Mouse (Mus musculus): Measurements from ENCODE around the gene Scgb1a1. TPM values are rescaled to one million over a fixed set of nuclear protein-coding genes. Genes with fewer than 3 reads are reported as not detected.

Gene Scgb1a1
- polyA plus RNA-seq, 1 experiment, result not detected

- Histone ChIP-seq H3K79me2 (ENCODE audit: control insufficient read depth, insufficient read depth) (no peaks in the 10 kb centered on the region), H3K36me3 (ENCODE audit: control insufficient read depth, insufficient read depth) (no peaks in the 10 kb centered on the region), H3ac (ENCODE audit: control insufficient read depth, insufficient read length) (no peak overlapping the region), H3K27me3 (ENCODE audit: control insufficient read depth, insufficient read depth, insufficient read length) (no peaks in the 10 kb centered on the region), H3K4me2 (ENCODE audit: low read depth) (no peak overlapping the region), H3K4me3 (no peak overlapping the region)
- no peak for TF ChIP-seq MAX (IDR thresholded peaks at IDR 0.05; ENCODE audit: low read depth)
- no peak for TF ChIP-seq MYOG (IDR thresholded peaks at IDR 0.05; ENCODE audit: control insufficient read depth in 1 of 3, insufficient read depth in 1 of 3, insufficient read length in 2 of 3, low read depth in 2 of 3)
- TF ChIP-seq E2F4 (IDR thresholded peaks at IDR 0.05; ENCODE audit: insufficient read depth), result no peak
- no peak for TF ChIP-seq TCF12 (IDR thresholded peaks at IDR 0.05; ENCODE audit: insufficient read depth, poor library complexity, severe bottlenecking)
- TF ChIP-seq POLR2A (IDR thresholded peaks at IDR 0.05; ENCODE audit: insufficient read length, low read depth), result no peak
- no peak for TF ChIP-seq SRF (IDR thresholded peaks at IDR 0.05; ENCODE audit: control insufficient read depth, insufficient read length, low read depth)
- TF ChIP-seq MYOD1 (IDR thresholded peaks at IDR 0.05; ENCODE audit: control insufficient read depth in 1 of 3, insufficient read length in 2 of 3, low read depth in 2 of 3), result no peak
- TF ChIP-seq TCF3 (IDR thresholded peaks at IDR 0.05; ENCODE audit: insufficient read length, low read depth), result no peak
- TF ChIP-seq CEBPB (IDR thresholded peaks at IDR 0.05; ENCODE audit: insufficient read depth, poor library complexity, severe bottlenecking), result no peak
- no peak for TF ChIP-seq POLR2AphosphoS2 (IDR thresholded peaks at IDR 0.05; ENCODE audit: insufficient read length, low read depth)
- no peak for TF ChIP-seq USF1 (IDR thresholded peaks at IDR 0.05; ENCODE audit: low read depth)
- no peak for TF ChIP-seq REST (IDR thresholded peaks at IDR 0.05; ENCODE audit: insufficient read depth, insufficient read length)
These were observed 52.7 kb downstream of the Scgb1a1 start for GRCm38 (mm10) chr19:9035101-9035500.

DNA sequence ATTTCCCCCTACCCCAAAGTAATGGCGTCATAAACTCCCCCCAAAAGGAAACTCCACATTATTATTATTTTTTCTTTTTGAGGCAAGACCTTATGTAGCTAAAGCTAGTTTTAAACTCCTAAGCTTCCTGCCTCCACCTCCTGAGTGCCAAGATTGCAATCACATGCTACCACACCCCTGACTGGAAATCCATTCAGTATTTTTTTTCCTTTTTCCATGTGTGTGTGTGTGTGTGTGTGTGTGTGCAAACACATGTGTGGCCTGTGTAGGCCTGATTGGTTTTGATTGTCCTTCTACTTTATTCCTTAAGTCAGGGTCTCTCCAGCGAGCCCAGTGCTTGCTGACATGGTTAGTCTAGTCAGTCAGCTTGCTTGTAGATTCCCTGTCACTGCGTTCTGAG lies 53.3 kb downstream of the Scgb1a1 start:
- no peak for TF ChIP-seq TCF12 (IDR thresholded peaks at IDR 0.05; ENCODE audit: insufficient read depth, poor library complexity, severe bottlenecking)
- no peaks in the 10 kb centered on the region for H3K79me2 ChIP-seq (ENCODE audit: control insufficient read depth, insufficient read depth)
- H3K4me3 ChIP-seq, result no peak overlapping the region
- no peaks in the 10 kb centered on the region for H3K27me3 ChIP-seq (ENCODE audit: control insufficient read depth, insufficient read depth, insufficient read length)
- H3K4me2 ChIP-seq (ENCODE audit: low read depth), result peak overlapping the region; percentile 30
- no peaks in the 10 kb centered on the region for H3K36me3 ChIP-seq (ENCODE audit: control insufficient read depth, insufficient read depth)
- no peak overlapping the region for H3ac ChIP-seq (ENCODE audit: control insufficient read depth, insufficient read length)

Other genes starting within 250 kb of the Scgb1a1 start
- gene Gng3, start 248.8 kb downstream of the Scgb1a1 start, polyA plus RNA-seq (2012; fragmentation: generic; extraction: Trizol), result 0.25 TPM
- 0.25 TPM for gene Lrrn4cl, start 237.2 kb downstream of the Scgb1a1 start, polyA plus RNA-seq (2012; fragmentation: generic; extraction: Trizol)
- gene Ubxn1, start 216.5 kb downstream of the Scgb1a1 start, polyA plus RNA-seq (2012; fragmentation: generic; extraction: Trizol), result 236 TPM
- 37.0 TPM for gene Uqcc3, start 207.0 kb downstream of the Scgb1a1 start, polyA plus RNA-seq (2012; fragmentation: generic; extraction: Trizol)
- 3.3 TPM for gene Lbhd1, start 204.2 kb downstream of the Scgb1a1 start, polyA plus RNA-seq (2012; fragmentation: generic; extraction: Trizol)
- not detected for gene Gm49403, start 204.0 kb downstream of the Scgb1a1 start, polyA plus RNA-seq (2012; fragmentation: generic; extraction: Trizol)
- gene 1810009A15Rik, start 199.1 kb downstream of the Scgb1a1 start, polyA plus RNA-seq (2012; fragmentation: generic; extraction: Trizol), result 73.1 TPM
- 0.44 TPM for gene Gm49416, start 199.0 kb downstream of the Scgb1a1 start, polyA plus RNA-seq (2012; fragmentation: generic; extraction: Trizol)
- gene Ints5, start 195.0 kb downstream of the Scgb1a1 start, polyA plus RNA-seq (2012; fragmentation: generic; extraction: Trizol), result 23.2 TPM
- 109 TPM for gene Ganab, start 189.9 kb downstream of the Scgb1a1 start, polyA plus RNA-seq (2012; fragmentation: generic; extraction: Trizol)
- 66.3 TPM for gene B3gat3, start 167.6 kb downstream of the Scgb1a1 start, polyA plus RNA-seq (2012; fragmentation: generic; extraction: Trizol)
- gene Rom1, start 158.6 kb downstream of the Scgb1a1 start, polyA plus RNA-seq (2012; fragmentation: generic; extraction: Trizol), result 6.0 TPM
- gene Eml3, start 158.4 kb downstream of the Scgb1a1 start, polyA plus RNA-seq (2012; fragmentation: generic; extraction: Trizol), result 14.7 TPM
- 81.5 TPM for gene Mta2, start 146.1 kb downstream of the Scgb1a1 start, polyA plus RNA-seq (2012; fragmentation: generic; extraction: Trizol)
- gene Tut1, start 134.1 kb downstream of the Scgb1a1 start, polyA plus RNA-seq (2012; fragmentation: generic; extraction: Trizol), result 24.9 TPM
- 896 TPM for gene Eef1g, start 120.9 kb downstream of the Scgb1a1 start, polyA plus RNA-seq (2012; fragmentation: generic; extraction: Trizol)
- 93.3 TPM for gene Ahnak, start 98.7 kb downstream of the Scgb1a1 start, polyA plus RNA-seq (2012; fragmentation: generic; extraction: Trizol)
- 5.0 TPM for gene Asrgl1, start 47.7 kb upstream of the Scgb1a1 start, polyA plus RNA-seq (2012; fragmentation: generic; extraction: Trizol)